Mouse (Mus musculus): Measurements from ENCODE around the gene Amhr2.

Gene Amhr2

GRCm38 (mm10) chr15:102470605-102471294 is 25.6 kb downstream of the Amhr2 start:
- peak; percentile 91 for DNase-seq (ENCODE audit: low read depth, low spot score)

- DNase-seq (ENCODE audit: low read depth, low spot score) = no peak
Observed at GRCm38 (mm10) chr15:102471295-102471645, 26.1 kb downstream of the Amhr2 start.

- no peak for DNase-seq (ENCODE audit: low read depth, low spot score)
Observed at GRCm38 (mm10) chr15:102471727-102472126, 26.6 kb downstream of the Amhr2 start.

GRCm38 (mm10) chr15:102473246-102473645 is 28.1 kb downstream of the Amhr2 start:
- no peak for DNase-seq (ENCODE audit: low read depth, low spot score)

- DNase-seq (ENCODE audit: low read depth, low spot score) = no peak
Observed at GRCm38 (mm10) chr15:102474520-102474919, 29.4 kb downstream of the Amhr2 start.

- DNase-seq (ENCODE audit: low read depth, low spot score) = no peak
Observed at GRCm38 (mm10) chr15:102483136-102483535, 38.0 kb downstream of the Amhr2 start.

- DNase-seq (ENCODE audit: low read depth, low spot score) = no peak
Observed at GRCm38 (mm10) chr15:102485853-102486252, 40.7 kb downstream of the Amhr2 start.

GRCm38 (mm10) chr15:102487664-102488063 is 42.5 kb downstream of the Amhr2 start:
- no peak for DNase-seq (ENCODE audit: low read depth, low spot score)

- no peak for DNase-seq (ENCODE audit: low read depth, low spot score)
Observed at GRCm38 (mm10) chr15:102498322-102498721, 53.2 kb downstream of the Amhr2 start.

GRCm38 (mm10) chr15:102499370-102499769 is 54.2 kb downstream of the Amhr2 start:
- DNase-seq (ENCODE audit: low read depth, low spot score) = no peak

- no peak for DNase-seq (ENCODE audit: low read depth, low spot score)
Observed at GRCm38 (mm10) chr15:102499851-102500250, 54.7 kb downstream of the Amhr2 start.

GRCm38 (mm10) chr15:102500479-102500878 is 55.3 kb downstream of the Amhr2 start:
- DNase-seq (ENCODE audit: low read depth, low spot score) = no peak

GRCm38 (mm10) chr15:102501084-102501814 is 56.1 kb downstream of the Amhr2 start:
- no peak for DNase-seq (ENCODE audit: low read depth, low spot score)

GRCm38 (mm10) chr15:102502254-102502840 is 57.2 kb downstream of the Amhr2 start:
- DNase-seq (ENCODE audit: low read depth, low spot score) = no peak

GRCm38 (mm10) chr15:102503447-102503846 is 58.3 kb downstream of the Amhr2 start, which contains the start of gene Gm10337:
Gm10337 (plus strand) TSS chr15:102503722.
- DNase-seq (ENCODE audit: low read depth, low spot score) = no peak

All from ZHBTc4 (cell line).